Mouse (Mus musculus) embryonic fibroblast, embryonic 13.5 days (primary cell): ENCODE results near the gene Sprtn.

Experiments
- CTCF ChIP-seq: IDR thresholded peaks from 2 replicates; pipeline ENCODE4 v1.5.1; 2011; ENCODE audit warnings: mild to moderate bottlenecking, control low read depth, low read length, moderate library complexity, borderline replicate concordance; ENCODE audit not compliant: insufficient read depth
- POLR2A ChIP-seq: IDR thresholded peaks from 2 replicates; pipeline ENCODE4 v1.6.1; 2011; ENCODE audit warnings: low read depth, mild to moderate bottlenecking, control low read depth, low read length, moderate library complexity

- TF ChIP-seq CTCF = no peak
- TF ChIP-seq POLR2A = no peak
These were observed 18.6 kb upstream of the Sprtn start for GRCm38 (mm10) chr8:124878946-124879526.
